ENCODE assay signal across 7 mouse cellular contexts in the genomic region with DNA sequence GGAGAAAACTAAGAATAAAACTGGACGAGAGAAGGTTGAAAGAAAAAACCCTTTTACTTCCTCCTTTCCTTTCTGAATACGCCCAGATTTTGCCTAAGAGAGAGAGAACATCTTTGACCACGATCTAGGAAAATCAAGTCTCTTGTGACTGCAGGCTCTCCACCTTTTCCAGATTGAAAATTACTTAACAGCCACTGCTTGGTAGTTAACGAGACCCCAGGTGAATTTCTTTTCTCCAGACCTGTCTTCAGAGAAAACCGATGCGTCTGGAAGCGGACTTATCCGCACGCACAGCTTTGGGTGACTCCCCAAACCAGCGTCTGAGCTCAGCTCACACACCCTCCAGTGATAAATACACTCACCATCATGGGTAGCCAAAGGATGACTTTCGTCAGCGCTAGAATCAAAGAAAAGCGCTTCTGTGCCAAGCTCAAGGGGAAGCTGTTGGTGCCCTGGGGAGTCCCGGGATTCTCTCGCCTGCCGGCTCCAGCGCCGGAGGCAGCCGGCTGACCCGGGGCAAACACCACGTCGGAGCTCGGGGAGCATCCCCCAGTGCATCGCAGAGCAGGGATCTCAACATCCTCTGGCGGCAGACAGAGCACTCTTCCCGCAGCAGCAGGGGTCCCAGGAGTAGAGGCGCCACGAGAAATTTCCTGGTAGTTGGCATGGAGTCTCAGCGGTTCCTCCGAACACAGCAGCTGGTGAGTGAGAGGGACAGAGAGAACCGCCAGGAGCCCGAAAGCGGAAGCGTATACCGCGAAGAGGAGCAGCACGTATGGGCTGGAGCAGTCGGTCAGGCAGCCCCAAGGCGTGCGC. TPM values are rescaled to one million over a fixed set of nuclear protein-coding genes. Genes with fewer than 3 reads are reported as not detected.
DNase-seq lines count a peak whose midpoint lies in the region; ATAC-seq and TF ChIP-seq lines count a peak whose summit lies in the region.

No protein-coding gene starts in this region.

- H3K4me2 ChIP-seq in hindbrain, embryonic 14.5 days (replicated peaks) = peak overlapping the region; percentile 95

- peaks cover 8% of the 10 kb centered on the region; the same call in 1 of the 2 replicates for H3K4me1 ChIP-seq in hindbrain, embryonic 14.5 days (replicated peaks; ENCODE audit: control insufficient read depth, insufficient read depth, low read length)
- peaks cover 14% of the 10 kb centered on the region for H3K4me1 ChIP-seq in midbrain, embryonic 10.5 days

- 0 out of 2 replicates have a peak, but pooled peaks cover 8% of the 10 kb centered on the region for H3K27me3 ChIP-seq in hindbrain, embryonic 14.5 days (ENCODE audit: control insufficient read depth, insufficient read depth, low read length)
- peaks cover 34% of the 10 kb centered on the region for H3K27me3 ChIP-seq in midbrain, embryonic 10.5 days (ENCODE audit: low read depth, poor library complexity, severe bottlenecking)

- DNase-seq in layer of hippocampus, adult 2 months (ENCODE audit: low spot score in 2 of 2) = no peak
- no peak for DNase-seq in layer of hippocampus, adult 9-10 months (ENCODE audit: low spot score)
- peak; percentile 52 for DNase-seq in embryo, embryonic 9.5 days (ENCODE audit: extremely low spot score)
- peak; percentile 29 for DNase-seq in hindbrain, embryonic 14.5 days (ENCODE audit: low spot score)
- peak; percentile 50 for DNase-seq in midbrain, embryonic 10.5 days (ENCODE audit: low spot score)
- peak; percentile 12 for DNase-seq in testis, postnatal 14 days (ENCODE audit: low spot score)
- no peak for DNase-seq in adrenal gland, postnatal 36 days

- ATAC-seq in hindbrain, embryonic 14.5 days (ENCODE audit: low FRiP score) = peak; percentile 88

- H3K36me3 ChIP-seq in hindbrain, embryonic 14.5 days (replicated peaks; ENCODE audit: control insufficient read depth, insufficient read depth) = no peaks in the 10 kb centered on the region
- H3K36me3 ChIP-seq in midbrain, embryonic 10.5 days = no peaks in the 10 kb centered on the region

- peak overlapping the region; percentile 70 for H3K9ac ChIP-seq in hindbrain, embryonic 14.5 days

- TF ChIP-seq CTCF in layer of hippocampus, adult 2 months (conservative IDR thresholded peaks at IDR 0.05) = no peak

- no peaks in the 10 kb centered on the region for H3K9me3 ChIP-seq in hindbrain, embryonic 14.5 days (ENCODE audit: control insufficient read depth, low read length)
- H3K9me3 ChIP-seq in midbrain, embryonic 10.5 days (replicated peaks) = no peaks in the 10 kb centered on the region

- WGBS in hindbrain, embryonic 14.5 days = 3% methylated on average over 40 of the region's 40 CpGs
- WGBS in midbrain, embryonic 10.5 days = 2% methylated on average over 40 of the region's 40 CpGs

- no peak overlapping the region for H3K27ac ChIP-seq in layer of hippocampus, adult 2 months
- no peak overlapping the region for H3K27ac ChIP-seq in hindbrain, embryonic 14.5 days
- H3K27ac ChIP-seq in midbrain, embryonic 10.5 days (replicated peaks) = peak overlapping the region; percentile 59; the same call in 1 of the 2 replicates

- peak overlapping the region; percentile 52 for H3K4me3 ChIP-seq in layer of hippocampus, adult 2 months
- H3K4me3 ChIP-seq in hindbrain, embryonic 14.5 days (replicated peaks; ENCODE audit: low read length) = peak overlapping the region; percentile 56
- peak overlapping the region; percentile 63 for H3K4me3 ChIP-seq in midbrain, embryonic 10.5 days

RNA-seq across cellular contexts. Expression of a gene that starts 1.5 kb away (rescaled TPM):
- total RNA-seq in layer of hippocampus, adult 2 months (2021) = under 1 TPM; 0.49 to 0.87 TPM
- polyA plus RNA-seq in hindbrain, embryonic 14.5 days (2014; fragmentation: Nextera tagmentation; extraction: Ambion mirVana) = 2.9 and 3.4 TPM in 2 replicates
- 0.11 and 0.16 TPM in 2 replicates for polyA plus RNA-seq in midbrain, embryonic 10.5 days (2016; fragmentation: Nextera tagmentation; extraction: Ambion mirVana)
- not detected for total RNA-seq in adrenal gland, postnatal 36 days (2021)

Comparison
In these comparisons a context has a peak if more than half of its experiments do, and no peak if none do; other contexts are left out.
1. DNase-seq: peak in embryo, embryonic 9.5 days (single experiment), hindbrain, embryonic 14.5 days (single experiment), midbrain, embryonic 10.5 days (single experiment) and testis, postnatal 14 days (single experiment); none in layer of hippocampus, adult 2 months (0 of 2), layer of hippocampus, adult 9-10 months (single experiment) and adrenal gland, postnatal 36 days (0 of 2).
2. Peak in every context shown above with its lines, with median percentiles within 50 percentile points of each other: H3K4me3 ChIP-seq.